Mouse (Mus musculus): ENCODE data around the gene Panx2. TPM values are rescaled to one million over a fixed set of nuclear protein-coding genes. Genes with fewer than 3 reads are reported as not detected.

The Panx2 gene
- polyA plus RNA-seq, 1 experiment: 0.19 TPM

- peaks cover 13% of the 10 kb centered on the region for H3K4me1 ChIP-seq (ENCODE audit: control insufficient read depth, insufficient read depth, low read length)
- peak overlapping the region; percentile 97 for H3K4me3 ChIP-seq (ENCODE audit: insufficient read depth, low read depth, low read length)
- TF ChIP-seq CTCF (conservative IDR thresholded peaks at IDR 0.05; ENCODE audit: insufficient read depth, insufficient read length, low read depth, low read length) (0 out of 2 replicates have a peak, but pooled peaks have one; percentile 1), POLR2A (IDR thresholded peaks at IDR 0.05; ENCODE audit: low read depth, low read length) (peak; percentile 28)
- H3K27me3 ChIP-seq (replicated peaks; ENCODE audit: control insufficient read depth, insufficient read depth, low read length): no peaks in the 10 kb centered on the region
- no peaks in the 10 kb centered on the region for H3K36me3 ChIP-seq (ENCODE audit: control insufficient read depth, insufficient read depth, low read length)
- H3K27ac ChIP-seq (ENCODE audit: insufficient read depth, low read depth, low read length): peak overlapping the region; percentile 99
- peak; percentile 94 for DNase-seq
- under 1% methylated on average over 52 of the region's 59 CpGs for WGBS
Measured at GRCm38 (mm10) chr15:89075478-89076147, 16.1 kb downstream of the Panx2 start.

GRCm38 (mm10) chr15:89076156-89076731 lies 16.7 kb downstream of the Panx2 start:
- peak; percentile 63 for DNase-seq

GRCm38 (mm10) chr15:89078208-89078836 lies 18.8 kb downstream of the Panx2 start:
- Histone ChIP-seq H3K27ac (ENCODE audit: insufficient read depth, low read depth, low read length) (peak overlapping the region; percentile 80), H3K27me3 (replicated peaks; ENCODE audit: control insufficient read depth, insufficient read depth, low read length) (no peaks in the 10 kb centered on the region), H3K4me1 (ENCODE audit: control insufficient read depth, insufficient read depth, low read length) (peaks cover 13% of the 10 kb centered on the region), H3K36me3 (ENCODE audit: control insufficient read depth, insufficient read depth, low read length) (no peaks in the 10 kb centered on the region), H3K4me3 (ENCODE audit: insufficient read depth, low read depth, low read length) (peak overlapping the region; percentile 26; the same call in 1 of the 2 replicates)
- TF ChIP-seq CTCF (conservative IDR thresholded peaks at IDR 0.05; ENCODE audit: insufficient read depth, insufficient read length, low read depth, low read length) (no peak), POLR2A (IDR thresholded peaks at IDR 0.05; ENCODE audit: low read depth, low read length) (no peak)
- 11% methylated on average over 9 of the region's 9 CpGs for WGBS
- DNase-seq: peak; percentile 90

More at GRCm38 (mm10) chr15:89076156-89076731, 16.7 kb downstream of the Panx2 start:
- Histone ChIP-seq H3K4me3 (ENCODE audit: insufficient read depth, low read depth, low read length) (peak overlapping the region; percentile 97), H3K36me3 (ENCODE audit: control insufficient read depth, insufficient read depth, low read length) (no peaks in the 10 kb centered on the region), H3K27ac (ENCODE audit: insufficient read depth, low read depth, low read length) (peak overlapping the region; percentile 89), H3K27me3 (replicated peaks; ENCODE audit: control insufficient read depth, insufficient read depth, low read length) (no peaks in the 10 kb centered on the region), H3K4me1 (ENCODE audit: control insufficient read depth, insufficient read depth, low read length) (peaks cover 13% of the 10 kb centered on the region)
- TF ChIP-seq CTCF (conservative IDR thresholded peaks at IDR 0.05; ENCODE audit: insufficient read depth, insufficient read length, low read depth, low read length) (no peak), POLR2A (IDR thresholded peaks at IDR 0.05; ENCODE audit: low read depth, low read length) (no peak)
- WGBS: under 1% methylated on average over 39 of the region's 39 CpGs

GRCm38 (mm10) chr15:89083906-89084305 lies 24.4 kb downstream of the Panx2 start:
- H3K36me3 ChIP-seq (ENCODE audit: control insufficient read depth, insufficient read depth, low read length): no peaks in the 10 kb centered on the region; the same call in 1 of the 2 replicates
- 90% methylated on average over 1 of the region's 1 CpGs for WGBS
- TF ChIP-seq POLR2A (IDR thresholded peaks at IDR 0.05; ENCODE audit: low read depth, low read length): no peak
- TF ChIP-seq CTCF (conservative IDR thresholded peaks at IDR 0.05; ENCODE audit: insufficient read depth, insufficient read length, low read depth, low read length): no peak

GRCm38 (mm10) chr15:89084826-89085225 lies 25.3 kb downstream of the Panx2 start:
- no peaks in the 10 kb centered on the region for H3K27me3 ChIP-seq (replicated peaks; ENCODE audit: control insufficient read depth, insufficient read depth, low read length)
- H3K4me1 ChIP-seq (ENCODE audit: control insufficient read depth, insufficient read depth, low read length): peaks cover 1% of the 10 kb centered on the region; the same call in 1 of the 2 replicates
- WGBS: 71% methylated on average over 2 of the region's 2 CpGs
- no peak for TF ChIP-seq POLR2A (IDR thresholded peaks at IDR 0.05; ENCODE audit: low read depth, low read length)
- TF ChIP-seq CTCF (conservative IDR thresholded peaks at IDR 0.05; ENCODE audit: insufficient read depth, insufficient read length, low read depth, low read length): no peak
- no peak for DNase-seq
- no peak overlapping the region for H3K27ac ChIP-seq (ENCODE audit: insufficient read depth, low read depth, low read length)
- no peak overlapping the region for H3K4me3 ChIP-seq (ENCODE audit: insufficient read depth, low read depth, low read length)
- no peaks in the 10 kb centered on the region; the same call in 1 of the 2 replicates for H3K36me3 ChIP-seq (ENCODE audit: control insufficient read depth, insufficient read depth, low read length)

More at GRCm38 (mm10) chr15:89083906-89084305, 24.4 kb downstream of the Panx2 start:
- Histone ChIP-seq H3K27ac (ENCODE audit: insufficient read depth, low read depth, low read length) (no peak overlapping the region), H3K4me1 (ENCODE audit: control insufficient read depth, insufficient read depth, low read length) (no peaks in the 10 kb centered on the region), H3K27me3 (replicated peaks; ENCODE audit: control insufficient read depth, insufficient read depth, low read length) (no peaks in the 10 kb centered on the region), H3K4me3 (ENCODE audit: insufficient read depth, low read depth, low read length) (no peak overlapping the region)
- no peak for DNase-seq

GRCm38 (mm10) chr15:89088607-89089247 lies 29.2 kb downstream of the Panx2 start, which contains the start of gene Selenoo:
Gene Selenoo, plus strand, starts transcription at chr15:89089084.
- H3K36me3 ChIP-seq (ENCODE audit: control insufficient read depth, insufficient read depth, low read length): no peaks in the 10 kb centered on the region; the same call in none of the 2 replicates
- H3K27ac ChIP-seq (ENCODE audit: insufficient read depth, low read depth, low read length): peak within 1 kb of the TSS; percentile 84
- H3K4me1 ChIP-seq (ENCODE audit: control insufficient read depth, insufficient read depth, low read length): peaks cover 6% of the 10 kb centered on the region; the same call in 1 of the 2 replicates
- WGBS: 1% methylated on average over 38 of the region's 38 CpGs
- peak; percentile 96 for DNase-seq
- TF ChIP-seq CTCF (conservative IDR thresholded peaks at IDR 0.05; ENCODE audit: insufficient read depth, insufficient read length, low read depth, low read length) (no peak), POLR2A (IDR thresholded peaks at IDR 0.05; ENCODE audit: low read depth, low read length) (peak; percentile 50)
- peak within 1 kb of the TSS; percentile 87 for H3K4me3 ChIP-seq (ENCODE audit: insufficient read depth, low read depth, low read length)
- H3K27me3 ChIP-seq (replicated peaks; ENCODE audit: control insufficient read depth, insufficient read depth, low read length): no peaks in the 10 kb centered on the region
